Mouse (Mus musculus) heart, embryonic 16.5 days (tissue): ENCODE results near the gene Agpat4. TPM values are rescaled to one million over a fixed set of nuclear protein-coding genes. Genes with fewer than 3 reads are reported as not detected.

Source experiments
- ATAC-seq: fragments of 200-750 bp; cut with Nextera tagmentation; replicated peaks from 2 replicates; pipeline ENCODE4 v1.8.0; 2017; ENCODE audit warnings: moderate number of reproducible peaks; ENCODE audit not compliant: insufficient read depth, low FRiP score; ENCODE audit errors: extremely low read depth
- H3K27ac ChIP-seq: fragments of 300-500 bp; sonication (generic); 2 replicates; pipeline ENCODE4 v1.5.1; 2014; ENCODE audit warnings: mild to moderate bottlenecking, low read length, control low read depth, moderate library complexity
- H3K27me3 ChIP-seq: fragments of 300-500 bp; sonication (generic); 2 replicates; pipeline ENCODE4 v1.6.1; 2014; ENCODE audit warnings: low read length, mixed read lengths; ENCODE audit not compliant: control insufficient read depth, insufficient read depth
- H3K36me3 ChIP-seq: fragments of 300-500 bp; sonication (generic); 2 replicates; pipeline ENCODE4 v1.6.1; 2014; ENCODE audit not compliant: control insufficient read depth, insufficient read depth
- H3K4me1 ChIP-seq: fragments of 300-500 bp; sonication (generic); 2 replicates; pipeline ENCODE4 v1.6.1; 2014; ENCODE audit warnings: low read length, mixed read lengths; ENCODE audit not compliant: control insufficient read depth, insufficient read depth
- H3K4me2 ChIP-seq: fragments of 300-500 bp; sonication (generic); 2 replicates; pipeline ENCODE4 v1.6.1; 2014; ENCODE audit warnings: low read depth, mild to moderate bottlenecking, control low read depth, low read length
- H3K4me3 ChIP-seq: fragments of 300-500 bp; sonication (generic); 2 replicates; pipeline ENCODE4 v1.5.1; 2014; ENCODE audit warnings: mild to moderate bottlenecking, control low read depth, low read length
- H3K9ac ChIP-seq: fragments of 300-500 bp; sonication (generic); 2 replicates; pipeline ENCODE4 v1.6.1; 2014; ENCODE audit warnings: low read length, control low read depth
- H3K9me3 ChIP-seq: fragments of 300-500 bp; sonication (generic); replicated peaks from 2 replicates; pipeline ENCODE4 v1.6.1; 2016; ENCODE audit warnings: low read length; ENCODE audit not compliant: control insufficient read depth
- WGBS: fragments of 180-500 bp; shearing (Covaris S2); extraction: QIAGEN DNeasy Blood & Tissue Kit; methylation state at CpG from one replicate; pipeline ENCODE4 v1.1.7; 2014; 5-methylcytosine and 5-hydroxymethylcytosine counted together
- polyA plus RNA-seq: library from polyadenylated mRNA; unstranded; fragments of >200 nt; fragmentation: Nextera tagmentation; extraction: Ambion mirVana; gene quantifications from 2 replicates; pipeline ENCODE4 v1.2.1, GENCODE M21; 2015

The Agpat4 gene
- polyA plus RNA-seq, 1 experiment from 2014 or later = 15.3 TPM

DNA sequence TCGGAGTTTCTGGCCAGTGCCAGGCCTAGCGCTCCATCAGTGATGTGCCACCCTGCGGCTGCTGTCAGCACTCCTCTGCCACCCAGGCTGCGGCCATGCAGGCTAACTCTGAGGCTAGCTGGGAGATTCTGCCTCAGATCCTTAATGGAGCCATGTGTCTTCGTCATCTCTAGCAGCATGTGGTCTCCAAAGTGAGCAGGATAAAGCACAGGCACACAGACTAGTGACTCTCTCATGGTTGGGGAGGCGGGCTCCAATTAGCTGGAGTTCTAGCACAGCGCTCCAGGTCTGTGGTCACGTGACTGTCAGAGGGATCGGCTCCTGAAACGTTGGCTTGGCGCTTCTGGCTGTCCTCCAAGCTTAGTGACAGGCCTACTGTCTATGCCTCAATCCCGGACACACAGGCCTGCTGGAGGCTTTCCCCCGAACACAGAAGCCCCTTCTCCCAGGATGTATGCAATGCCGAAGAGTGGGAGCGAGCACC, 85.0 kb downstream of the Agpat4 start:
- Histone ChIP-seq H3K4me1 (peaks cover 25% of the 10 kb centered on the region), H3K9me3 (no peaks in the 10 kb centered on the region), H3K4me3 (no peak overlapping the region), H3K9ac (no peak overlapping the region), H3K36me3 (0 out of 2 replicates have a peak, but pooled peaks cover 5% of the 10 kb centered on the region), H3K27me3 (no peaks in the 10 kb centered on the region), H3K27ac (no peak overlapping the region), H3K4me2 (peak overlapping the region; percentile 42)
- WGBS = 45% methylated on average over 15 of the region's 15 CpGs
- peak; percentile 37 for ATAC-seq

DNA sequence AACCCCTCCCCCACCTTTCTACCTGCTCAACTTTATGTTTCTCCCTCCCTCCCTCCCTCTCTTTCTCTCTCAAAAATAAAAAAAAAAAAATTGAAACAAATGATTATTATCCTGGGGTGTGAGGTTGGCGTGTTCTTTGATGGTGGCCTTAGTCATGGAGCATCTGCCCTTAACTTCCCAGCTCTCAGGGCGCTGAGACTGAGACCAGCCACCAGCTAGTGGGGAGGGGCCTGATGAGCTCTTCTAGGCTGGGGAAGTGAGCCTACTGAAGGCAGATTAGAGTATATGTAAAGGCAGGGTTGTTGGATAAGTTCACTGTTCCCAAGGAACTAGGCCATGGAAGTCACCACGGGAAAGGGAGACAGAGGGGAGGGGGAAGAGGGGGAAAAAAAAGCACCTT, 85.7 kb downstream of the Agpat4 start:
- no peak overlapping the region for H3K4me2 ChIP-seq
- no peak overlapping the region for H3K27ac ChIP-seq
- WGBS = 73% methylated on average over 3 of the region's 3 CpGs
- no peak overlapping the region for H3K4me3 ChIP-seq
- no peaks in the 10 kb centered on the region for H3K27me3 ChIP-seq
- H3K9ac ChIP-seq = no peak overlapping the region
- ATAC-seq = no peak
- H3K4me1 ChIP-seq = peaks cover 25% of the 10 kb centered on the region
- no peaks in the 10 kb centered on the region for H3K9me3 ChIP-seq
- H3K36me3 ChIP-seq = 0 out of 2 replicates have a peak, but pooled peaks cover 3% of the 10 kb centered on the region

DNA sequence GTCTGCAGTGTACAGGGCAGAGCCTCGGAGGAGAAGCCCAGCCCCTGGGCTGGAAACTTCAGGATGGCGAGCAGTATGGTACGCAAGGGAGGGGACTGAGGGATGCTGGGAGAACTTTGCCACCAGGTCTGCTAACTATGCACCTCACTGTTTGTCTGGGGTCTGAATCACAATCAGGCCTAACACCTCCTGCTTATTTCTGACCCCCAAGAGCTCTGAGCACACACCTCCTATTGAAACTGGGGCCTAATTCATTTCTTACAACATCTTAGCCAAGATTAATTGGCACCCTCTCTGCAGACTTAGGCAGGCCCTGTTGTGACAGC, 86.1 kb downstream of the Agpat4 start:
- Histone ChIP-seq H3K9me3 (no peaks in the 10 kb centered on the region), H3K27me3 (no peaks in the 10 kb centered on the region), H3K4me1 (peaks cover 25% of the 10 kb centered on the region), H3K4me3 (no peak overlapping the region), H3K9ac (no peak overlapping the region), H3K27ac (0 out of 2 replicates have a peak overlapping the region, but pooled peaks have one; percentile 25), H3K36me3 (no peaks in the 10 kb centered on the region), H3K4me2 (no peak overlapping the region)
- 87% methylated on average over 3 of the region's 3 CpGs for WGBS
- ATAC-seq = no peak

DNA sequence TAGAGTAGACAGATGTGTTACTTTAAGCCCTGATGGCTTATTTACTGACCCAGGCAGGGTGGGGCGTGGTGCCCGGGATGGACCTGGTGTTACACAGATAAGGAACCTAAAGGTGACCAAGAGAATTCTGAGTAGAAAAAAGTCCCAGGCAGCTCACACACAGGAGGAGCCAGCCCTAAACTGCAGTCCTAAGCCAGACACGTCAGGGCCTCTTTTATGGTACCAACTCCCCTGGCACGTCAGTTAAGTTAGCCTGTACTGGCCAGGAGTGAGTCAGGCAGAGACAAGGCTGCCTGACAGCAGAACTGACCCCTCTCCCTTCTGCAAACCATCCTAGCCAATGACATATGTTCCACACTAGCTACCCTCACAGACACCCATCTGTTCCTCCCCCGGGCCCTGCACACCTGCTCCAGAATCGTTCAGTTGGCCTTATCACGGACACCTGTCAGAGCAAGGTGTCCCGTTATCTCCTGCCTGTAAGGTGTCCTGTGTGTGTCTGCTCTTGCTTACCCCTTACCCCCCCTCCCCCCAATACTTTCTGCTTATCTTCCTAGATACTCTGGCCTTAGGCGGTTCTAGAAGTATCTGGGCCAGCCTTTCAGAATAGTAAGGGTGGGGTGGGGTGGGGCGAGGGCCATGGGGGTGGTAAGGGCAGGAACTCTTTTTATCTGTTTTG, 86.7 kb downstream of the Agpat4 start:
- no peak overlapping the region for H3K4me2 ChIP-seq
- H3K27ac ChIP-seq = peak overlapping the region; percentile 62; the same call in 1 of the 2 replicates
- no peak; the same call in 1 of the 2 replicates for ATAC-seq
- H3K36me3 ChIP-seq = no peaks in the 10 kb centered on the region
- no peaks in the 10 kb centered on the region for H3K9me3 ChIP-seq
- H3K4me3 ChIP-seq = no peak overlapping the region
- no peak overlapping the region for H3K9ac ChIP-seq
- H3K4me1 ChIP-seq = peaks cover 25% of the 10 kb centered on the region
- WGBS = 40% methylated on average over 10 of the region's 10 CpGs
- H3K27me3 ChIP-seq = no peaks in the 10 kb centered on the region

DNA sequence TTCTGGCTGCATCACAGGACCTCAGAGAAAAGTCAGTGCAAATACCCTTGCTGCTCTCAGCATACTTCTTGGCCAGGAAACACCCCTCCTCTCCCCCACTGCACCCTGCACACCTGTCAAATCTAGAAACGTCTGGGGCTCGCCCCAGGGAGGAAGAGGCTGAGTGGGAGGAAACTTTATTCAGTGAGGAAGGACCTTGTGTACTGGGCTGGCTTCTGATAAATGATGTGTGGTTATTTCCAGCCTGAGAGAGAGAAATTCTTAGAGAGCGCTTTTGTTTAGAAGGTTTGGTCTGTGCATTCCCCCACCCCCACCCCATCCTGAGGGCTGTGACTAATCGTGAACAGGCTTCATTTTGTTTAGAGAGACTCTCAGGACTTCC, 87.2 kb downstream of the Agpat4 start:
- H3K27ac ChIP-seq = peak overlapping the region; percentile 62
- H3K36me3 ChIP-seq = no peaks in the 10 kb centered on the region
- ATAC-seq = peak; percentile 61
- H3K27me3 ChIP-seq = no peaks in the 10 kb centered on the region
- H3K4me3 ChIP-seq = no peak overlapping the region
- no peaks in the 10 kb centered on the region for H3K9me3 ChIP-seq
- peaks cover 25% of the 10 kb centered on the region for H3K4me1 ChIP-seq
- H3K4me2 ChIP-seq = no peak overlapping the region; the same call in 1 of the 2 replicates
- 14% methylated on average over 4 of the region's 4 CpGs for WGBS
- no peak overlapping the region for H3K9ac ChIP-seq

DNA sequence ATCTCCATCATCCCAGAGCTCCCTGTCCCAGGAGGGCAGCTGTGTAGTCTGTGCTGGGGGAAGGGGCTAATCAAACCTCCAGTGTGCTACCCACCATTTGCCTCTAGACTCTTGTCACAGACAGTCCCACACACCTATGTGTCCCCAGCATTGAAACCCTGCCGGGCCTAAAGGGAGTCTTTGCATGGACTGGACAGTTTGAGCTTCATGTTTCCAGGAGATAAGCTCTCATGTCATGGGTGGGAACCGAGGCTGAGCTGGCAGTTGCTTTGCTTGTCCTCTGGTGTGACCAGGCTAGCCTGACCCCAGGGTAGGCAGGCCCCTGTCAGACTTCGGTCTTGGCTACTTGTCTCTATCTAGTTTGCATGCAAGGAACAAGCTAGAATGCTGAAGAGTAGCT, 87.7 kb downstream of the Agpat4 start:
- H3K36me3 ChIP-seq = no peaks in the 10 kb centered on the region
- no peak for ATAC-seq
- no peak overlapping the region for H3K4me3 ChIP-seq
- H3K27me3 ChIP-seq = no peaks in the 10 kb centered on the region
- peaks cover 25% of the 10 kb centered on the region for H3K4me1 ChIP-seq
- H3K9me3 ChIP-seq = no peaks in the 10 kb centered on the region
- H3K27ac ChIP-seq = peak overlapping the region; percentile 62
- no peak overlapping the region for H3K4me2 ChIP-seq
- H3K9ac ChIP-seq = 0 out of 2 replicates have a peak overlapping the region, but pooled peaks have one; percentile 14
- WGBS = 54% methylated on average over 3 of the region's 3 CpGs

DNA sequence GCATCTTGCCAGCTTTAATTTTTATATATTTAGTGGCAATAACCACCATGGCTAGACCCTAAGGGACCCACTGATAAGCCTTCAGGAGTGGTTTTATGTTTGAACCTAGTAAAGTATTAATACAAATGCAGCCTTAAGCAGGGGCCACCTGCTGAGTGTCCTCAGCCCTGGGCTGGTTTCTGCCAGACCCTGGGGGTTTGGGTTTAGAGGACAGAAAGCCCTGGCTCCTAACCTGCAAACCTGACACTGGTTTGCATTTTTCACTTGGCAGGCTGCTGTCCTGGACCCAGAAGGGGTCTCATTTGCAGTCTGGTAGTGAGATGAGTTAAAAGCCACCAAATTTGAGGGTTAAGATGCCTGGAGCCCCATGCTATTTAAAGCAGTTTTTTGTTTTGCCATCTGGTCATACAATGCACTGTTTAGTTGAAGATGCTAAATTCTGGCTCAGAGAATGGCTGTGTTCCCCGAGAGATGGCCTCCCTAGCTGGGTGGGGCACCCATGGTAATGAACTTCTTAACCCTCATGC, 88.6 kb downstream of the Agpat4 start:
- WGBS = 42% methylated on average over 1 of the region's 1 CpGs
- no peaks in the 10 kb centered on the region for H3K9me3 ChIP-seq
- H3K27ac ChIP-seq = no peak overlapping the region
- H3K36me3 ChIP-seq = no peaks in the 10 kb centered on the region
- no peak for ATAC-seq
- no peak overlapping the region for H3K4me3 ChIP-seq
- H3K9ac ChIP-seq = no peak overlapping the region
- no peak overlapping the region for H3K4me2 ChIP-seq
- H3K27me3 ChIP-seq = no peaks in the 10 kb centered on the region
- peaks cover 25% of the 10 kb centered on the region for H3K4me1 ChIP-seq

DNA sequence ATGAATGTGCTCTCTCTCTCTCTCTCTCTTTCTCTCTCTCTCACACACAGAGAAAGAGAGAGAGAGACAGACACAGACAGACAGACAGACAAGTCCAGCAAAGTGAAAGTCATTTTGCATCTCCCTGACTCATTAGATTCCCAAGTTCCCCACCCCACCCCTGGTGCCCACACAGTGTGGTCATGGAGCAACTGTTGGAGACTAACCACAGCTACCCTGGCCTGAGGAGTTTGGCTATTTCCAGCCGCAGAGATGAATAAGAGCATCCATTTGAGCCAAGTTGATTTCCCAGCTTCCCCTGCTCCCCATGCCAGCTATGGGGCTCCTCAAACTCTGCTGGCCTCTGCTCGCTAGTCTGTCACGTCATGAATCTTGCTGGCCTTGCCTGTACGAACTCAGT, 91.0 kb downstream of the Agpat4 start:
- WGBS = 68% methylated on average over 4 of the region's 4 CpGs
- no peaks in the 10 kb centered on the region for H3K27me3 ChIP-seq
- H3K4me2 ChIP-seq = no peak overlapping the region
- peaks cover 20% of the 10 kb centered on the region for H3K4me1 ChIP-seq
- no peaks in the 10 kb centered on the region for H3K9me3 ChIP-seq
- H3K9ac ChIP-seq = no peak overlapping the region
- no peaks in the 10 kb centered on the region for H3K36me3 ChIP-seq
- no peak for ATAC-seq
- no peak overlapping the region for H3K27ac ChIP-seq
- no peak overlapping the region for H3K4me3 ChIP-seq

DNA sequence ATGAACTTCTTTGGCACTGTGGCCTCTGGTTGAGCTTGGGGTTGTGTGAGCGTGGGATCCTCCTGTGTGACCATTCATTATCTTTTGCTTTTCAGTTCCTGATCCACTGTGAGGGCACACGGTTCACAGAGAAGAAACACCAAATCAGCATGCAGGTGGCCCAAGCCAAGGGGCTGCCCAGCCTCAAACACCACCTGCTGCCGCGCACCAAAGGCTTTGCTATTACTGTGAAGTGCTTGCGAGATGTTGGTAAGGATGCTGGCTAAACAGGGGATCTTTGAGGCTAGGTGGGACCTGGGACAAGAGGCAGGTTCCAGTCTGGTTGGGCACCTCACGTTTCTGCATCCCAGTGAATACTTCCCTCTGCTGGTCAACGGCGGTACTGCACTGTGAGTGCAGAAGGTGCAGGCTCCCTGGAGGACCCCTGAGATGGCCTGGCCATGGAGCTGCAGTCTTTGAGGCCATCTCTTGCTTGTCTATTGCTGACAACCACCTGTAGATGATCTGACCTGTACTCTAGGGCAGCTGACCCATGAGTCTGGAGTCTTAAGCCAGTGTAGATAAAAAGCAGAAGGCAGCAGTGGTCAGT, 92.1 kb downstream of the Agpat4 start:
- no peak overlapping the region for H3K27ac ChIP-seq
- no peaks in the 10 kb centered on the region for H3K27me3 ChIP-seq
- no peak for ATAC-seq
- WGBS = 31% methylated on average over 8 of the region's 8 CpGs
- no peaks in the 10 kb centered on the region for H3K36me3 ChIP-seq
- no peaks in the 10 kb centered on the region for H3K9me3 ChIP-seq
- no peak overlapping the region for H3K9ac ChIP-seq
- no peak overlapping the region for H3K4me2 ChIP-seq
- no peak overlapping the region for H3K4me3 ChIP-seq
- H3K4me1 ChIP-seq = peaks cover 8% of the 10 kb centered on the region
